Mouse (Mus musculus) c-Kit-negative CD71-positive TER-119-positive erythroid progenitor cells, embryonic 14.5 days (primary cell): ENCODE measurements around the gene Hes1.

Experiments
- DNase-seq: peaks from one replicate; pipeline ENCODE4 v3.0.0-alpha.2; 2013; ENCODE audit warnings: low read depth, low spot score

The Hes1 gene

DNA sequence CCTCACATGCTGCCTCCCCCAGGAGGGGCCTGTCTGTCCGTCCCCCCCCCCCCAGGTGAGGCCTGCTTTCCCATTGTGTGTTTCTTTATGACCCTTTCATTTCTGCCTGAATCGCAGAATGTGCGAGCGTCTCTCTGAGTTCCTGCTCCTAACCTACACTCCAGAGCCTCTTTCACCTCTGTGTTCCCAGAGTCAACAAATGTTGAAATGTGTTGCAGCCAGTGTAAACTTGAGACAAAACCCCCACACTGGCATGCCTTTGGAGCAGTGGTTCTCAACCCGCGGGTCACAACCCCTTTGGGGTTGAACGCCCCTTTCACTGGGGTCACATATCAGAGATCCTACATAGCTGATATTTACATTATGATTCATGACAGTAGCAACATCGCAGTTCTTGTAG, 49.6 kb downstream of the Hes1 start:
- no peak for DNase-seq

DNA sequence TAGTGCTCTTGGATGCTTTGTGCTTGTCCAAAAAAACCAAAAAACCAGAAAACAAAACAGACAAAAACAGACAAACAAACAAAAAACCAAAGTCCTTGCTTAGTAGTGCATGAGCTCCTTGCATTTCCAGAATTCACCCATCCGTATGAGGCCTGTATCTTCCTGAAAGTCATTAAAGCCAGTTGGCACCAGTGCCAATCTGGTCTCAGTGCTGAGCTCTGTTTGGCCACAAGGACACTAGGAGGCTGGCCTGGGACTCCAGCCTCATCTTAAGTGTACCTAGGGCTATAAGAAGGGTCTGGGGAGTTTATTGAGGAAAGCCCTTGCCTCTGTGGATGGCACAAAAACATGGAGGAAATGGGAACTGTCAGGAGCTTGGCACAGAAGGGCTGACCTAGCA, 50.3 kb downstream of the Hes1 start:
- DNase-seq: no peak
